Mouse (Mus musculus) left cerebral cortex, adult 2 months (tissue): ENCODE measurements around the gene Tnrc6c. TPM values are rescaled to one million over a fixed set of nuclear protein-coding genes. Genes with fewer than 3 reads are reported as not detected.

Experiments
- DNase-seq, 2 experiments: peaks; one replicate each; pipeline ENCODE4 v3.0.0; 2021 to 2022; ENCODE audit warnings: low spot score in 2 of 2, mixed read lengths in 1 of 2; ENCODE audit errors: extremely low spot score in 1 of 2
- H3K27ac ChIP-seq: fragments of 200-600 bp; 2 replicates; pipeline ENCODE4 v1.8.1; 2022
- H3K4me3 ChIP-seq: fragments of 200-600 bp; 2 replicates; pipeline ENCODE4 v1.8.1; 2022
- CTCF ChIP-seq: fragments of 200-600 bp; IDR thresholded peaks from 2 replicates; pipeline ENCODE4 v1.8.1; 2022; ENCODE audit warnings: antibody characterized with exemption, mild to moderate bottlenecking, moderate library complexity
- intact Hi-C: fragments of 180-260 bp; cut with DNase I; formaldehyde crosslinking; loops from one replicate; pipeline ENCODE4 v1.15.1; 2025
- total RNA-seq, 2 experiments: library from RNA; stranded (reverse); gene quantifications; 2 replicates each; pipeline ENCODE4 v1.2.3; 2021

The Tnrc6c gene
- total RNA-seq, 2 experiments from 2014 or later: 58.5 to 62.9 TPM

DNA sequence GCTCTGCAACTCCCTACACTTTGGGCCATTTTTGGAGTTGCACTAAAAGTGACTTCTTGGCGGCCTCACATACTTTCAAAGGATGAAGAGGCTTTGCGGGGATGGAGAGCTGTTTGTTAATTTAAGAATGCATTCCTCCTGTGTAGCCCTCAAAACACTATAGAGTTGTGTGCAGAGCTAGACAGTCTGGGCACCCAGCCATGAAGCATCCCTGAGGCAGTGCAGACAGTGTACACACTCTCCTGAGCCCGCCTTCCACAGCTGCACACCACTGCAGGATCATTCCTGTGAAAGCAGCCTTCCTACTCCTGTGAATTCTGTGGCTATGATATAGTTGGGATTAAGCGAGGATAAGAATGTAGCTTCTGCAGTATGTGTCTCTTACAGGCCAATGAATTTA lies 4.9 kb downstream of the Tnrc6c start:
- intact Hi-C loops: no loop called here
- H3K4me3 ChIP-seq: no peak overlapping the region
- no peak for TF ChIP-seq CTCF
- DNase-seq: peak in 1 of 2 experiments; percentile 28
- H3K27ac ChIP-seq: no peak overlapping the region

DNA sequence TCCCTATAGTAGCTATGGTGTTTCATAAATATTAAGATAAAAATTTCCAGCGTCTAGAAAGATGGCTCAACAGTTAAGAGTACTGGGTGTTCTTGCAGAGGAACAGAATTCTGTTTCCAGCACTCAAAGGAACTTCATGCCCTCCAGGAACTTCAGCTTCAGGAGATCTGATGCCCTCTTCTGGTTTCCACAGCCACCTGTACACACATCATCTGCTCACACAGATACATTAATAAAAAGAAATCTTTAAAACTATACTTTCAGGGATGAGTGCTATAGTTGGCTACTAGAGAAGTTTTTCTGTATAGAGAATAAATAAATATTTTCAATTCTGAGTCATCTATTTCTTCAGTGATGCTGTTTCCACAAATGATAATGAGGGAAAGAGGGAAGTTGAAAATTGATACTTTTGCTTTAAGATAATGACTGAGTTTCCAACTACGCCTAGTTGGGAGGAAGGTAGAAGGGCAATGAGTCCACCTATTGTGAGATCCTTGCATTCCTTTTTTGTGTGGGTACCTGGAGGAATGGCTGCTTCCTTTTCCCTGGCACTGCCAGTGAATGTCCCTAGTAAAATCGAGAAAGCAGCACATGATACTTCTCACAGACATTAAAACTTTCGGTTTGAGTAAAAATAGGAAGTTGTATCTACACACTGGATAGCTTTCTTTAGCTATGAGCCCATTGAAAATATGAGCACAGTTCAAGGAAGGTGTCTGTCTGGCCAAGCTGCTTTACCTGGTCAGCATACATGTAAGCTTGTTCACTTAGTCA lies 9.1 kb downstream of the Tnrc6c start:
- H3K27ac ChIP-seq: no peak overlapping the region
- H3K4me3 ChIP-seq: no peak overlapping the region
- TF ChIP-seq CTCF: no peak; the same call in 1 of the 2 replicates
- intact Hi-C loops: no loop called here
- no peak for DNase-seq

DNA sequence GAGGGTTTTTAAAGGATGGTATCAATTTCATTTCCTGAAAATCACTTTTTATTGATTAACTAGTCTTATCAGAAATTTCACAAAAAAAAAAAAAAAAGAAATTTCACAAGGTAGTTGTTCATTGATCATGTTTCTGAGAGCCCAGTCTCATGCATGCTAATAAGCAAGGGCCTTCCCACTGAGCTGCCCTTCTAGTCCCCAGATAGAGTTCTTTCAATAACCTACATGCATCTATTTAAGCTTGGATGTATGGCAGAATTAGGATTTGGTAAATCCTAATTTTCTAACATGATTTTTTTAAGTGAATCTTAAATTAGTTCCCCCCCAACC lies 9.7 kb downstream of the Tnrc6c start:
- intact Hi-C loops: no loop called here
- Histone ChIP-seq H3K4me3 (no peak overlapping the region), H3K27ac (no peak overlapping the region)
- TF ChIP-seq CTCF: no peak
- no peak for DNase-seq

DNA sequence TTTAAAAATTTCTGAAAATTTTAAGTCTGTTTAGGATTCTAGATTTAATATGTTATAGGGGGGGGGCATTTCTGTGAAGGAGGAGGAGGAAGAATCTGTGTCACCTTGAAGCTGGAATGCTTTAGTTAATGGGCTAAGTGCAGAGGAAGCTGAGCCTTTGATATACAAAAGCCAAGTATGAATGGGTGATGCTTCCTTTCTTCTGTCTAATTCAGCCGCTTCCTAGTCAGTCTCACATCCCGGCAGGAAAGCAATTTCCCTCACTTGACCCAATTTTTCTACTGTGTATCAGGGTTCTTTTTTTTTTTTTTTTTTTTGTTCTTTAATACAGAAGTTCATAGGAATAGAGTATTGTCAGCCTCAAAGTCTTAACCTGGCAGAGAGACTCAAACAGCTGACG lies 11.1 kb downstream of the Tnrc6c start:
- intact Hi-C loops: no loop called here
- no peak for TF ChIP-seq CTCF
- Histone ChIP-seq H3K4me3 (no peak overlapping the region), H3K27ac (no peak overlapping the region)
- no peak for DNase-seq

DNA sequence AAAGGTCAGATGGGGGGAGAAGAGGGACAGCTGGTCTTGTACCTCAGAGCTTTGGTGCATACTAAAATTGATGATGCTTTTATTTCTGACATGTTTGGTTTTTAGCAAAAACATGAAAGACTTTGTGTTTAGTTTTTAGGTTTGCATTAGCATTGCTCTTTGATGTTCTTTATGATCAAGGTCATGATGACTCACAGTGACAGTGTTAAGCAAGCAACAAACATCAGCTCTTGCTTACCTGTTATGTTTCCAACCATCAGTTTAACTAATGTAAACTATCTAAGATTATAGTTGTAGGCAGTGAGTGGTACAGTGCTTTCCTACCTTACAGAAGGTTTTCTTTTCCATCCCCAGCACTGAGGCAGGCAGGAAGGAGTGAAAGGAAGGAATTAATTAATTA lies 12.5 kb downstream of the Tnrc6c start:
- Histone ChIP-seq H3K27ac (no peak overlapping the region), H3K4me3 (no peak overlapping the region)
- intact Hi-C loops: no loop called here
- TF ChIP-seq CTCF: no peak
- DNase-seq: no peak

GRCm38 (mm10) chr11:117667152-117667551 lies 13.1 kb downstream of the Tnrc6c start:
- intact Hi-C loops: no loop called here
- TF ChIP-seq CTCF: no peak
- H3K27ac ChIP-seq: no peak overlapping the region
- DNase-seq: no peak
- no peak overlapping the region for H3K4me3 ChIP-seq

GRCm38 (mm10) chr11:117667825-117668224 lies 13.7 kb downstream of the Tnrc6c start:
- no peak for TF ChIP-seq CTCF
- Histone ChIP-seq H3K4me3 (no peak overlapping the region), H3K27ac (no peak overlapping the region)
- no peak for DNase-seq
- intact Hi-C loops: no loop called here

DNA sequence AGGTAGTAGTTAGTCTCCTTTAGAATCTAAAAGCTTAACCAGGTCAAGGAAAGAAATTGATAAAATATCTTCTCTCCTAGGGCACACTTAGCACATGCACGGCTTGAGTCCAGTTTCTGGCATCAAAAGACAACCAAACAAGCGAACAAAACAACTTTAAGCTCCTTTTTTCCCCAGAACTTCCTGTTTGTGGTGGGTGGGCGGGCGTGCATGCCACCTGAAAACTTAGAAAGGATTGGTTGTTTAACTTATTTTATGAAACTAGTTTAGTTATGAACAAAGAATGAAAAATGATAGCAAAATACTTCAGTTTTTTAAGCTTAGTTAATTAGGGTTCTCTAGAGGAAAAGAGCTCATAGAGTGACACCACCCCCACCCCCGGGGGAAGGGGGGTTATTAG lies 17.5 kb downstream of the Tnrc6c start:
- H3K4me3 ChIP-seq: no peak overlapping the region
- intact Hi-C loops: no loop called here
- TF ChIP-seq CTCF: no peak
- H3K27ac ChIP-seq: no peak overlapping the region
- no peak for DNase-seq

DNA sequence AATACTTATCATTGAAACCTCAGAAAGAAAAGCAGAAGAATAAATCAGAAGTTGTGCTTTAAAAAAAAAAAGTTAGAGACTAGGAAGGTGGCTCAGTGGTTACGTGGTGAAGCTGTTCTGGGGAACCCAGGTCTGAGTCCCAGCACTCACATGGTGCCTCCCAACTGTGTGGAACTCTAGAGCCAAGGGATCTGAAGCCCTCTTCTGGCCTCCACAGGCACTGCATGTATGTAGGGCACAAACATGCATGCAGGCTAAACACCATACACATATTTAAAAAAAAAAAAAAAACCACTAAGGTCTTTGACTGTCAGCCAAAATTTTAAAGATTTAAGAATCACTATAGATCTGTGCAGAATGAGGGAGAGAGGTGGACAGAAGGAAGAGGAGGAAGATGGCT lies 20.4 kb downstream of the Tnrc6c start:
- intact Hi-C loops: no loop called here
- Histone ChIP-seq H3K27ac (no peak overlapping the region), H3K4me3 (no peak overlapping the region)
- no peak for DNase-seq
- peak; percentile 16; the same call in 1 of the 2 replicates for TF ChIP-seq CTCF

DNA sequence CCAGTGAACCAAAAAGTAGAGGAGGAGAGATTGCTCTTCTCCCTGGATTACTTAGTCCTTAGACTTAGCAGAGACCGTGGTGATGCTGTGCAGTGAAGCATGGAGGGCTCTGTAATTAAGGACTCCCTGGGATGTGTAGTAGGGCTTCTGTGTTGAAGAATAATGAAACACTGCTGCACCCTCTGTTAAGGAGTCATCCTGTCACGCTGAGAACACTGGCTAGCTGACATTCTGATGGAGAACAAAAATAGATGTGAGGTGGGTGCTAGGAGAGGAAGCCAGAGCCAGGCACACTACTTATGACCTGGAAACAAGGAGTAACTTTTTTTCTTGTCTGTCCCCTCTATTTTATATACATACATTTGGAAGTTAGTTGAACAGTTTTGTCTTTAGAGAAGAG lies 22.6 kb downstream of the Tnrc6c start:
- Histone ChIP-seq H3K27ac (no peak overlapping the region), H3K4me3 (no peak overlapping the region)
- DNase-seq: no peak
- intact Hi-C loops: no loop called here
- no peak for TF ChIP-seq CTCF

DNA sequence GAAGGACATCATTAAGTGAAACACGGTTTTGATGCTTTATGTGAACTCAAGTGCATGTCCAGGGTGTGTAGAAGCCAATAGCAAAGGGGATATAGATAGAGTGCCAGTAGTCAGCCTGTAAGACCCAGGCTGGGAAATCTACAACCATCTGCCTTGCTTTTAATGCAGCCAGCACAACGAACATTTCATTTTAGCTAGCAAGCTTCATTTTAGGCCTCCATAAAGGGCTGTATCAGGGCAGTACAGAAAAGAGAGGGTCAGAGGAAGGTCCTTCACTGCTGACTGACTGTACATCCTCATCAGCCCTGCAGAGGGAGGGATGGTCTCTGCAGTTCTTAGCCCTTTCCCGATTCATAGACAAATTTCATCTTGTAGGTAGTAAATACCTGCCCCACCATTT lies 23.0 kb downstream of the Tnrc6c start:
- TF ChIP-seq CTCF: no peak; the same call in 1 of the 2 replicates
- intact Hi-C loops: no loop called here
- no peak overlapping the region for H3K4me3 ChIP-seq
- no peak for DNase-seq
- H3K27ac ChIP-seq: no peak overlapping the region

DNA sequence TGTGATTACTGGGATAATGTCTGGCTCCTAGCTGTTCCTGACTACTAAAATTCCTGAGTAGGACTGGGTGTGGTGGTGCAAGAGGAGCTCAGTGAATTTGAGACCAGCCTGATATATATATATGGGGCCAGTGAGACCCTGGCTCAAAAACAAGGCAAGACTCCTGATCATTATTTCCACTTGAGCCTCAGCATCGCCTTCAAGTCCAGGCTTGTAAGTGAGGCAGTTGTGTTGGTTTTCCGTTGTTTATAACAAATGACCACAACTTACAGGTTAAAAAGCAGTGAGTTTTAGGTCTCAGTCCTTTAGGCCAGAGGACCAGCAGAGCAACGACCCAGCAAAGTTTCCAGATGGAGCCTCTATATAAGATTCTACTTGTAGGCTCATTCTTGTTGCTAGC lies 23.5 kb downstream of the Tnrc6c start:
- Histone ChIP-seq H3K27ac (no peak overlapping the region), H3K4me3 (no peak overlapping the region)
- DNase-seq: no peak
- TF ChIP-seq CTCF: no peak
- intact Hi-C loops: no loop called here

GRCm38 (mm10) chr11:117678155-117678554 lies 24.1 kb downstream of the Tnrc6c start:
- DNase-seq: no peak
- no peak overlapping the region for H3K27ac ChIP-seq

GRCm38 (mm10) chr11:117678740-117679139 lies 24.7 kb downstream of the Tnrc6c start:
- peak; percentile 59 for TF ChIP-seq CTCF
- no peak overlapping the region for H3K4me3 ChIP-seq
- DNase-seq: no peak
- intact Hi-C loops: no loop called here
- no peak overlapping the region for H3K27ac ChIP-seq

More at GRCm38 (mm10) chr11:117678155-117678554, 24.1 kb downstream of the Tnrc6c start:
- no peak overlapping the region for H3K4me3 ChIP-seq
- intact Hi-C loops: no loop called here
- no peak for TF ChIP-seq CTCF
